Mouse (Mus musculus) hindbrain, embryonic 16.5 days (tissue): Measurements from ENCODE around the gene Kcnab1. TPM values are rescaled to one million over a fixed set of nuclear protein-coding genes. Genes with fewer than 3 reads are reported as not detected.

ENCODE experiments used
- ATAC-seq: fragments of 200-750 bp; cut with Nextera tagmentation; 2 replicates; pipeline ENCODE4 v1.8.0; 2017; ENCODE audit warnings: moderate TSS enrichment, moderate library complexity
- H3K27ac ChIP-seq: fragments of 300-500 bp; sonication (generic); 2 replicates; pipeline ENCODE4 v1.5.1; 2014; ENCODE audit warnings: low read depth, mild to moderate bottlenecking, control low read depth, low read length, moderate library complexity
- H3K27me3 ChIP-seq: fragments of 300-500 bp; sonication (generic); replicated peaks from 2 replicates; pipeline ENCODE4 v1.6.1; 2014; ENCODE audit warnings: low read length; ENCODE audit not compliant: control insufficient read depth, insufficient read depth
- H3K36me3 ChIP-seq: fragments of 300-500 bp; sonication (generic); 2 replicates; pipeline ENCODE4 v1.6.1; 2014; ENCODE audit warnings: mild to moderate bottlenecking, low read length, moderate library complexity, mixed read lengths; ENCODE audit not compliant: control insufficient read depth, insufficient read depth
- H3K4me1 ChIP-seq: fragments of 300-500 bp; sonication (generic); 2 replicates; pipeline ENCODE4 v1.6.1; 2014; ENCODE audit warnings: low read depth, low read length; ENCODE audit not compliant: control insufficient read depth, insufficient read depth
- H3K4me2 ChIP-seq: fragments of 300-500 bp; sonication (generic); 2 replicates; pipeline ENCODE4 v1.6.1; 2014; ENCODE audit warnings: mild to moderate bottlenecking, low read length, control low read depth, moderate library complexity
- H3K4me3 ChIP-seq: fragments of 300-500 bp; sonication (generic); 2 replicates; pipeline ENCODE4 v1.5.1; 2014; ENCODE audit warnings: mild to moderate bottlenecking, low read length, control low read depth, moderate library complexity
- H3K9ac ChIP-seq: fragments of 300-500 bp; sonication (generic); 2 replicates; pipeline ENCODE4 v1.6.1; 2014; ENCODE audit warnings: low read depth, mild to moderate bottlenecking, control low read depth, low read length, moderate library complexity
- H3K9me3 ChIP-seq: fragments of 300-500 bp; sonication (generic); 2 replicates; pipeline ENCODE4 v1.6.1; 2014; ENCODE audit warnings: mild to moderate bottlenecking, low read length, moderate library complexity; ENCODE audit not compliant: control insufficient read depth
- WGBS: fragments of 180-500 bp; shearing (Covaris S2); extraction: QIAGEN DNeasy Blood & Tissue Kit; methylation state at CpG from one replicate; pipeline ENCODE4 v1.1.7; 2014; 5-methylcytosine and 5-hydroxymethylcytosine counted together
- polyA plus RNA-seq: library from polyadenylated mRNA; unstranded; fragments of >200 nt; fragmentation: Nextera tagmentation; extraction: Ambion mirVana; gene quantifications from 2 replicates; pipeline ENCODE4 v1.2.1, GENCODE M21; 2015

Gene Kcnab1
- polyA plus RNA-seq, 1 experiment from 2014 or later, result 12.2 TPM

GRCm38 (mm10) chr3:65129625-65130024 lies 20.4 kb downstream of the Kcnab1 start:
- H3K36me3 ChIP-seq, result no peaks in the 10 kb centered on the region
- H3K4me1 ChIP-seq, result no peaks in the 10 kb centered on the region
- no peaks in the 10 kb centered on the region for H3K9me3 ChIP-seq
- no peaks in the 10 kb centered on the region for H3K27me3 ChIP-seq
- H3K4me2 ChIP-seq, result no peak overlapping the region
- H3K4me3 ChIP-seq, result no peak overlapping the region
- no peak overlapping the region for H3K27ac ChIP-seq
- WGBS, result 92% methylated on average over 1 of the region's 1 CpGs
- no peak overlapping the region for H3K9ac ChIP-seq
- no peak for ATAC-seq

- WGBS, result 79% methylated on average over 5 of the region's 5 CpGs
- Histone ChIP-seq H3K4me3 (no peak overlapping the region), H3K4me2 (no peak overlapping the region), H3K9ac (no peak overlapping the region), H3K27me3 (no peaks in the 10 kb centered on the region), H3K27ac (no peak overlapping the region), H3K4me1 (no peaks in the 10 kb centered on the region), H3K9me3 (no peaks in the 10 kb centered on the region), H3K36me3 (no peaks in the 10 kb centered on the region)
- ATAC-seq, result no peak
These were observed 25.7 kb downstream of the Kcnab1 start for GRCm38 (mm10) chr3:65134931-65135330.

- no peak overlapping the region for H3K4me2 ChIP-seq
These were observed 27.7 kb downstream of the Kcnab1 start for GRCm38 (mm10) chr3:65136897-65137296.

GRCm38 (mm10) chr3:65138739-65139138 lies 29.6 kb downstream of the Kcnab1 start:
- H3K4me2 ChIP-seq, result no peak overlapping the region
- H3K4me1 ChIP-seq, result no peaks in the 10 kb centered on the region
- H3K27me3 ChIP-seq, result no peaks in the 10 kb centered on the region
- H3K9me3 ChIP-seq, result no peaks in the 10 kb centered on the region
- no peak overlapping the region for H3K4me3 ChIP-seq
- ATAC-seq, result no peak
- H3K9ac ChIP-seq, result no peak overlapping the region
- 85% methylated on average over 3 of the region's 3 CpGs for WGBS
- H3K27ac ChIP-seq, result no peak overlapping the region
- no peaks in the 10 kb centered on the region for H3K36me3 ChIP-seq

More at GRCm38 (mm10) chr3:65136897-65137296, 27.7 kb downstream of the Kcnab1 start:
- 78% methylated on average over 5 of the region's 5 CpGs for WGBS
- ATAC-seq, result no peak
- H3K9ac ChIP-seq, result no peak overlapping the region
- H3K4me1 ChIP-seq, result no peaks in the 10 kb centered on the region
- no peaks in the 10 kb centered on the region for H3K36me3 ChIP-seq
- H3K27me3 ChIP-seq, result no peaks in the 10 kb centered on the region
- H3K4me3 ChIP-seq, result no peak overlapping the region
- H3K9me3 ChIP-seq, result no peaks in the 10 kb centered on the region
- no peak overlapping the region for H3K27ac ChIP-seq

GRCm38 (mm10) chr3:65145152-65145551 lies 36.0 kb downstream of the Kcnab1 start:
- H3K27me3 ChIP-seq, result no peaks in the 10 kb centered on the region
- H3K4me3 ChIP-seq, result no peak overlapping the region
- H3K4me2 ChIP-seq, result no peak overlapping the region
- 7% methylated on average over 5 of the region's 5 CpGs for WGBS
- H3K4me1 ChIP-seq, result no peaks in the 10 kb centered on the region
- H3K36me3 ChIP-seq, result no peaks in the 10 kb centered on the region
- no peak overlapping the region for H3K27ac ChIP-seq
- ATAC-seq, result peak; percentile 67; the same call in 1 of the 2 replicates
- no peaks in the 10 kb centered on the region for H3K9me3 ChIP-seq
- no peak overlapping the region for H3K9ac ChIP-seq

GRCm38 (mm10) chr3:65151808-65152207 lies 42.6 kb downstream of the Kcnab1 start:
- Histone ChIP-seq H3K27me3 (no peaks in the 10 kb centered on the region), H3K27ac (no peak overlapping the region), H3K9ac (no peak overlapping the region), H3K4me1 (no peaks in the 10 kb centered on the region), H3K9me3 (no peaks in the 10 kb centered on the region), H3K36me3 (no peaks in the 10 kb centered on the region), H3K4me2 (no peak overlapping the region), H3K4me3 (no peak overlapping the region)
- ATAC-seq, result no peak
- WGBS, result 88% methylated on average over 1 of the region's 1 CpGs

GRCm38 (mm10) chr3:65172964-65173363 lies 63.8 kb downstream of the Kcnab1 start:
- no peak overlapping the region for H3K27ac ChIP-seq
- H3K9me3 ChIP-seq, result no peaks in the 10 kb centered on the region
- no peak overlapping the region for H3K4me2 ChIP-seq
- H3K4me1 ChIP-seq, result no peaks in the 10 kb centered on the region; the same call in 1 of the 2 replicates
- H3K9ac ChIP-seq, result no peak overlapping the region
- WGBS, result 68% methylated on average over 5 of the region's 5 CpGs
- H3K4me3 ChIP-seq, result no peak overlapping the region
- H3K36me3 ChIP-seq, result no peaks in the 10 kb centered on the region
- ATAC-seq, result no peak
- no peaks in the 10 kb centered on the region for H3K27me3 ChIP-seq

- no peaks in the 10 kb centered on the region for H3K36me3 ChIP-seq
- no peak overlapping the region for H3K4me3 ChIP-seq
- WGBS, result 61% methylated on average over 12 of the region's 12 CpGs
- H3K9me3 ChIP-seq, result no peaks in the 10 kb centered on the region
- H3K9ac ChIP-seq, result no peak overlapping the region
- no peaks in the 10 kb centered on the region for H3K27me3 ChIP-seq
- H3K4me2 ChIP-seq, result no peak overlapping the region
- peak; percentile 54 for ATAC-seq
- H3K27ac ChIP-seq, result no peak overlapping the region
- no peaks in the 10 kb centered on the region; the same call in 1 of the 2 replicates for H3K4me1 ChIP-seq
These were observed 65.4 kb downstream of the Kcnab1 start for GRCm38 (mm10) chr3:65174564-65174963.

- Histone ChIP-seq H3K27me3 (no peaks in the 10 kb centered on the region), H3K9me3 (no peaks in the 10 kb centered on the region), H3K9ac (no peak overlapping the region), H3K4me3 (no peak overlapping the region), H3K4me1 (no peaks in the 10 kb centered on the region; the same call in 1 of the 2 replicates), H3K36me3 (no peaks in the 10 kb centered on the region), H3K27ac (no peak overlapping the region), H3K4me2 (no peak overlapping the region)
- no peak for ATAC-seq
- WGBS, result 89% methylated on average over 4 of the region's 4 CpGs
These were observed 66.6 kb downstream of the Kcnab1 start for GRCm38 (mm10) chr3:65175819-65176218.

- Histone ChIP-seq H3K36me3 (no peaks in the 10 kb centered on the region), H3K9me3 (no peaks in the 10 kb centered on the region), H3K4me3 (no peak overlapping the region), H3K9ac (no peak overlapping the region), H3K4me1 (no peaks in the 10 kb centered on the region; the same call in 1 of the 2 replicates), H3K27ac (no peak overlapping the region), H3K27me3 (no peaks in the 10 kb centered on the region), H3K4me2 (no peak overlapping the region)
- no peak for ATAC-seq
These were observed 67.7 kb downstream of the Kcnab1 start for GRCm38 (mm10) chr3:65176846-65177245.
